In genomic region chr10:79788386-79789158, GRCm38 (mm10) we compare ENCODE assay signal across 9 mouse cellular contexts. TPM values are rescaled to one million over a fixed set of nuclear protein-coding genes. Genes with fewer than 3 reads are reported as not detected.
DNase-seq lines count a peak whose midpoint lies in the region; ATAC-seq and TF ChIP-seq lines count a peak whose summit lies in the region.
"Had no signal": no experiment of that assay in that cellular context is flagged by ENCODE, and none has a peak within 500 bp of the region (broad histone marks: within the 10 kb centered on the region; RNA-seq: fewer than 3 reads in every experiment).

No protein-coding gene starts in this region.

- no peak overlapping the region for H3K27ac ChIP-seq in liver, embryonic 12.5 days
- H3K27ac ChIP-seq in heart, postnatal 0 days (ENCODE audit: low read depth): no peak overlapping the region
- H3K27ac ChIP-seq in limb, embryonic 14.5 days (replicated peaks; ENCODE audit: low read depth, low read length): no peak overlapping the region
- no peak overlapping the region for H3K27ac ChIP-seq in olfactory bulb, adult 2 months (ENCODE audit: insufficient read depth, low read depth, low read length)
- H3K27ac ChIP-seq: stomach, embryonic 15.5 days had no signal

- H3K9me3 ChIP-seq in liver, embryonic 12.5 days (replicated peaks): no peaks in the 10 kb centered on the region
- H3K9me3 ChIP-seq in heart, postnatal 0 days (replicated peaks; ENCODE audit: control insufficient read depth, low read length): no peaks in the 10 kb centered on the region
- H3K9me3 ChIP-seq in limb, embryonic 14.5 days (ENCODE audit: control insufficient read depth, low read length): no peaks in the 10 kb centered on the region
- H3K9me3 ChIP-seq: stomach, embryonic 15.5 days had no signal

- TF ChIP-seq CTCF in heart, postnatal 0 days (IDR thresholded peaks at IDR 0.05; ENCODE audit: low read depth): peak; percentile 87
- TF ChIP-seq CTCF in olfactory bulb, adult 2 months (IDR thresholded peaks at IDR 0.05; ENCODE audit: insufficient read depth, low read depth, low read length): 0 out of 2 replicates have a peak, but pooled peaks have one; percentile 12

- TF ChIP-seq EP300 in heart, postnatal 0 days (IDR thresholded peaks at IDR 0.05; ENCODE audit: low read depth): no peak

- peaks cover 15% of the 10 kb centered on the region for H3K4me1 ChIP-seq in liver, embryonic 12.5 days
- H3K4me1 ChIP-seq in heart, postnatal 0 days (ENCODE audit: control insufficient read depth, insufficient read depth): no peaks in the 10 kb centered on the region; the same call in 1 of the 2 replicates
- no peaks in the 10 kb centered on the region; the same call in 1 of the 2 replicates for H3K4me1 ChIP-seq in limb, embryonic 14.5 days (ENCODE audit: control insufficient read depth, insufficient read depth, low read length)
- peaks cover 12% of the 10 kb centered on the region for H3K4me1 ChIP-seq in olfactory bulb, adult 2 months (ENCODE audit: control insufficient read depth, insufficient read depth, low read length)
- H3K4me1 ChIP-seq: stomach, embryonic 15.5 days had no signal

- no peak for TF ChIP-seq POLR2A in limb, embryonic 14.5 days (IDR thresholded peaks at IDR 0.05; ENCODE audit: borderline replicate concordance, extremely low read depth, insufficient read depth, insufficient read length)
- no peak for TF ChIP-seq POLR2A in olfactory bulb, adult 2 months (IDR thresholded peaks at IDR 0.05; ENCODE audit: insufficient read depth, low read depth, low read length)

- H3K36me3 ChIP-seq in liver, embryonic 12.5 days: no peaks in the 10 kb centered on the region
- no peaks in the 10 kb centered on the region for H3K36me3 ChIP-seq in heart, postnatal 0 days (replicated peaks; ENCODE audit: control insufficient read depth, insufficient read depth, low read length)
- H3K36me3 ChIP-seq in limb, embryonic 14.5 days (ENCODE audit: control insufficient read depth, insufficient read depth, low read length): no peaks in the 10 kb centered on the region
- H3K36me3 ChIP-seq: stomach, embryonic 15.5 days had no signal

- H3K4me2 ChIP-seq in liver, embryonic 12.5 days: no peak overlapping the region
- no peak overlapping the region for H3K4me2 ChIP-seq in heart, postnatal 0 days (ENCODE audit: low read depth, low read length)
- no peak overlapping the region for H3K4me2 ChIP-seq in limb, embryonic 14.5 days (replicated peaks; ENCODE audit: low read depth, low read length, severe bottlenecking)
- H3K4me2 ChIP-seq: stomach, embryonic 15.5 days had no signal

- H3K4me3 ChIP-seq in liver, embryonic 12.5 days: no peak overlapping the region
- H3K4me3 ChIP-seq in heart, postnatal 0 days (ENCODE audit: low read depth, low read length): no peak overlapping the region
- H3K4me3 ChIP-seq in limb, embryonic 14.5 days (replicated peaks; ENCODE audit: low read length): no peak overlapping the region
- H3K4me3 ChIP-seq in olfactory bulb, adult 2 months (ENCODE audit: insufficient read depth, low read depth, low read length): no peak overlapping the region
- H3K4me3 ChIP-seq: stomach, embryonic 15.5 days had no signal

- H3K9ac ChIP-seq in liver, embryonic 12.5 days: no peak overlapping the region
- no peak overlapping the region for H3K9ac ChIP-seq in heart, postnatal 0 days (replicated peaks; ENCODE audit: low read depth, low read length)
- no peak overlapping the region for H3K9ac ChIP-seq in limb, embryonic 14.5 days (ENCODE audit: low read depth, low read length, severe bottlenecking)
- H3K9ac ChIP-seq: stomach, embryonic 15.5 days had no signal

- peaks cover 32% of the 10 kb centered on the region for H3K27me3 ChIP-seq in liver, embryonic 12.5 days (replicated peaks)
- H3K27me3 ChIP-seq in heart, postnatal 0 days (ENCODE audit: control insufficient read depth, insufficient read depth, low read length): no peaks in the 10 kb centered on the region; the same call in 1 of the 2 replicates
- H3K27me3 ChIP-seq in limb, embryonic 14.5 days (ENCODE audit: control insufficient read depth, insufficient read depth, low read length): no peaks in the 10 kb centered on the region
- H3K27me3 ChIP-seq: stomach, embryonic 15.5 days had no signal

- 16% methylated on average over 7 of the region's 7 CpGs for WGBS in liver, embryonic 12.5 days (ENCODE audit: insufficient replicate concordance)
- WGBS in heart, postnatal 0 days: 31% methylated on average over 7 of the region's 7 CpGs
- 34% methylated on average over 7 of the region's 7 CpGs for WGBS in limb, embryonic 14.5 days
- WGBS in olfactory bulb, adult 2 months: 32% methylated on average over 7 of the region's 7 CpGs

- peak; percentile 77 for DNase-seq in liver
- DNase-seq in Muller cell, postnatal 12 days (ENCODE audit: inconsistent ontology term): peak; percentile 75
- DNase-seq in cerebellum, postnatal 10 days: peak; percentile 89 to 94
- DNase-seq in heart, postnatal 0 days (ENCODE audit: low spot score): peak; percentile 65
- peak; percentile 77 for DNase-seq in limb, embryonic 14.5 days (ENCODE audit: low spot score)

- ATAC-seq in liver, embryonic 12.5 days: no peak
- ATAC-seq in heart, postnatal 0 days (ENCODE audit: insufficient read depth, low read depth): no peak
- no peak for ATAC-seq in limb, embryonic 14.5 days (ENCODE audit: low FRiP score, low read depth)
- no peak for ATAC-seq in activated CD4-positive, CD25-positive, alpha-beta regulatory T cell, adult 4 months

RNA-seq across cellular contexts. Expression of gene Prss57, which starts 2.2 kb away (rescaled TPM):
- polyA plus RNA-seq in liver, embryonic 12.5 days (2016; fragmentation: Nextera tagmentation; extraction: Ambion mirVana): 1.4 and 2.2 TPM in 2 replicates
- 1.3 and 1.4 TPM in 2 replicates for total RNA-seq in heart, postnatal 0 days (2014; rRNA removed; ENCODE audit: low replicate concordance)
- polyA plus RNA-seq in heart, postnatal 0 days (2015; fragmentation: Nextera tagmentation; extraction: Ambion mirVana): not detected in 2 replicates
- 0.04 and 0.06 TPM in 2 replicates for polyA plus RNA-seq in limb, embryonic 14.5 days (2012; rRNA removed)
- not detected in 2 replicates for polyA plus RNA-seq in limb, embryonic 14.5 days (2014; fragmentation: Nextera tagmentation; extraction: Ambion mirVana)
- not detected in 2 replicates for polyA plus RNA-seq in olfactory bulb, adult 2 months (2012; ENCODE audit: insufficient read depth, insufficient read length, low replicate concordance, missing spikeins)
- polyA plus RNA-seq in activated CD4-positive, CD25-positive, alpha-beta regulatory T cell, adult 4 months (2017; shearing (Covaris generic)): 1 to 10 TPM in 1 of 2 experiments, under 1 TPM in 1; 0.76 to 1.1 TPM

RNA-seq across cellular contexts. Expression of gene Palm, which starts 4.8 kb away (rescaled TPM):
- 12.4 and 13.2 TPM in 2 replicates for polyA plus RNA-seq in liver, embryonic 12.5 days (2016; fragmentation: Nextera tagmentation; extraction: Ambion mirVana)
- 31.2 and 52.3 TPM in 2 replicates for total RNA-seq in heart, postnatal 0 days (2014; rRNA removed; ENCODE audit: low replicate concordance)
- polyA plus RNA-seq in heart, postnatal 0 days (2015; fragmentation: Nextera tagmentation; extraction: Ambion mirVana): 39.8 and 44.0 TPM in 2 replicates
- polyA plus RNA-seq in limb, embryonic 14.5 days (2012; rRNA removed): 55.8 and 72.7 TPM in 2 replicates
- polyA plus RNA-seq in limb, embryonic 14.5 days (2014; fragmentation: Nextera tagmentation; extraction: Ambion mirVana): 76.2 and 83.8 TPM in 2 replicates
- not detected in 2 replicates for polyA plus RNA-seq in olfactory bulb, adult 2 months (2012; ENCODE audit: insufficient read depth, insufficient read length, low replicate concordance, missing spikeins)
- polyA plus RNA-seq in activated CD4-positive, CD25-positive, alpha-beta regulatory T cell, adult 4 months (2017; shearing (Covaris generic)): under 1 TPM; 0.55 to 0.95 TPM

RNA-seq across cellular contexts. Expression of gene Fstl3, which starts 11.5 kb away (rescaled TPM):
- 0.80 and 0.98 TPM in 2 replicates for polyA plus RNA-seq in liver, embryonic 12.5 days (2016; fragmentation: Nextera tagmentation; extraction: Ambion mirVana)
- total RNA-seq in heart, postnatal 0 days (2014; rRNA removed; ENCODE audit: low replicate concordance): 21.4 and 28.0 TPM in 2 replicates
- 13.2 and 13.7 TPM in 2 replicates for polyA plus RNA-seq in heart, postnatal 0 days (2015; fragmentation: Nextera tagmentation; extraction: Ambion mirVana)
- polyA plus RNA-seq in limb, embryonic 14.5 days (2012; rRNA removed): 11.6 and 14.7 TPM in 2 replicates
- polyA plus RNA-seq in limb, embryonic 14.5 days (2014; fragmentation: Nextera tagmentation; extraction: Ambion mirVana): 9.0 and 9.5 TPM in 2 replicates
- polyA plus RNA-seq in olfactory bulb, adult 2 months (2012; ENCODE audit: insufficient read depth, insufficient read length, low replicate concordance, missing spikeins): not detected in 2 replicates
- under 1 TPM in 1 of 2 experiments, not detected in 1; 0.86 TPM for polyA plus RNA-seq in activated CD4-positive, CD25-positive, alpha-beta regulatory T cell, adult 4 months (2017; shearing (Covaris generic))

RNA-seq across cellular contexts. Expression of gene Rnf126, which starts 21.8 kb away (rescaled TPM):
- 79.6 and 80.4 TPM in 2 replicates for polyA plus RNA-seq in liver, embryonic 12.5 days (2016; fragmentation: Nextera tagmentation; extraction: Ambion mirVana)
- 38.6 and 67.5 TPM in 2 replicates for total RNA-seq in heart, postnatal 0 days (2014; rRNA removed; ENCODE audit: low replicate concordance)
- polyA plus RNA-seq in heart, postnatal 0 days (2015; fragmentation: Nextera tagmentation; extraction: Ambion mirVana): 35.9 and 37.6 TPM in 2 replicates
- polyA plus RNA-seq in limb, embryonic 14.5 days (2012; rRNA removed): 176 and 229 TPM in 2 replicates
- 100 and 103 TPM in 2 replicates for polyA plus RNA-seq in limb, embryonic 14.5 days (2014; fragmentation: Nextera tagmentation; extraction: Ambion mirVana)
- not detected in 2 replicates for polyA plus RNA-seq in olfactory bulb, adult 2 months (2012; ENCODE audit: insufficient read depth, insufficient read length, low replicate concordance, missing spikeins)
- 1 to 10 TPM; 3.9 to 4.4 TPM for polyA plus RNA-seq in activated CD4-positive, CD25-positive, alpha-beta regulatory T cell, adult 4 months (2017; shearing (Covaris generic))

RNA-seq across cellular contexts. Expression of gene Misp, which starts 32.2 kb away (rescaled TPM):
- polyA plus RNA-seq in liver, embryonic 12.5 days (2016; fragmentation: Nextera tagmentation; extraction: Ambion mirVana): 0.49 and 0.54 TPM in 2 replicates
- not detected in 2 replicates for total RNA-seq in heart, postnatal 0 days (2014; rRNA removed; ENCODE audit: low replicate concordance)
- 0.08 and 0.41 TPM in 2 replicates for polyA plus RNA-seq in heart, postnatal 0 days (2015; fragmentation: Nextera tagmentation; extraction: Ambion mirVana)
- 0.41 and 0.50 TPM in 2 replicates for polyA plus RNA-seq in limb, embryonic 14.5 days (2012; rRNA removed)
- polyA plus RNA-seq in limb, embryonic 14.5 days (2014; fragmentation: Nextera tagmentation; extraction: Ambion mirVana): 0.54 and 1.2 TPM in 2 replicates
- not detected in 2 replicates for polyA plus RNA-seq in olfactory bulb, adult 2 months (2012; ENCODE audit: insufficient read depth, insufficient read length, low replicate concordance, missing spikeins)
- polyA plus RNA-seq in activated CD4-positive, CD25-positive, alpha-beta regulatory T cell, adult 4 months (2017; shearing (Covaris generic)): not detected
